Mouse (Mus musculus) retina, postnatal 1 day (tissue): ENCODE results near the gene Bicc1.
"Not testable (repeated sequence)": the region's sequence is repeated elsewhere in the genome, so short reads cannot be mapped to it uniquely, and the experiment has no call there.

Source experiments
- DNase-seq: peaks from one replicate; pipeline ENCODE4 v3.0.0-alpha.2; 2012

Gene Bicc1

DNA sequence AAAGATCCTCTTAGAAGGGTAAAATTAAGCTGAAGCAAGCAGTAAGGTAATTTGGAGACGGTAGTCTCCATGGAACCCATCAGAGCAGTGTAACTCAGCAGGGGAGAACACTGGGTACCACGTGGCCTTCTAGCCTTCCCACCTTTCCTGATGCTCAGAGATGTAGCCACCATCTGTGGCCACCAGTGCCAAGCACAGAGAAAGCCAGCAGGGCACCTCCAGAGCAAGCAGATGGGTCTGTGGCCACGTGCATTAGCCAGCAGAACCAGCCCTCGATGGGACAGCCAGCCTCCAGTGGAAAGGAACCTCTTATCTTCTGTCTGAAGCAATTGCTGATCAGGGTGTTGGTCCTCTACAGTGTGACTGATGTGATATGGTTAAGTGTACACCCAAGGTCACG lies 172.1 kb downstream of the Bicc1 start:
- DNase-seq = no peak

DNA sequence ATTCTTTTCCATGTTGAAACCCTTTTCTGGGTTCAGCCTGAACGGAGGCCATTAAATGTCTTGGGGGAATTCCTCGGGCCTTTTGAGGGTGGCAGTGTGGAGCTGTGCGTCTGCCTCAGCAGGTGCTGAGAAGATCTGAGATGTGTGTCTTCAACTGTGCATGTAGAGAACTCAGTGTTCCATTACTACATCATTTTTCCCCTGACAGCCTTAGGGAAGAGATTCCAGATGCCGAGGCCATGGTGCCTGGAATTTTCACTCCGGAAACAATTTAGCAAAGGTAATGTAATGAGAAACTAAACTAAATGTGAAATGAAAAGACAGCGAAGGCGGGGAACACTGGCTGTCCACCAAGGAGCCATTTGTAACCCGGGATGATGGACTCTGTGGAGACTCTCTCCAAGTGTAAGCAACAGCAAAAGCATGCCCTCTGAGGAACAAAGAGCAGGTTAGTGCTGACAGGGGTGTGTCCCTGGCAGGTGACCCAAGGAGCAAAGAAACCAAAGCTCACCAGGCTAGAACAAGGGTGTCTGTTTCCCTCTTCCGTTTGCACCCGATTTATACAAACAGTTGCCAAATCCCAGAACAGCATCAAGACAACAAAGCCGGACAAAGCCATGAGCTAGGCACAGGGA lies 176.3 kb downstream of the Bicc1 start:
- DNase-seq = no peak

DNA sequence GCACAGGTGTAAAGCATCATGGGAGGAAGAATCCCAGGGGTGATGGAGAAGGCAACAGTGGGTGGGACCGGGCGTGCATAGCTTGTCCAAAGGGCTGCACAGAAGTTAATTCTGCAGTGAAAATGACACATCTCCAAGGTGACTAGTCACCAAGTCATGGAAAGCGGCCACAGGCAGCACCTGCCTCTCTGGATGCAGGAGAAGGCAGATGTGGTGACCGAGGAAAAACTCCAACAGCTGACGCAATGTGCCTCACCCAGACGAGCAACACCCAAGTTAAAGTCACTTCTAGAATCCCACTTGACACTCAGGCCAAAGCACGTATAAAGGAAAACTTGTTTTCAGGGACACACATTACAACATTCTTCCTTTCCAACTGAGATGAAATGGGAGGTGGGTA lies 177.3 kb downstream of the Bicc1 start:
- DNase-seq = no peak

DNA sequence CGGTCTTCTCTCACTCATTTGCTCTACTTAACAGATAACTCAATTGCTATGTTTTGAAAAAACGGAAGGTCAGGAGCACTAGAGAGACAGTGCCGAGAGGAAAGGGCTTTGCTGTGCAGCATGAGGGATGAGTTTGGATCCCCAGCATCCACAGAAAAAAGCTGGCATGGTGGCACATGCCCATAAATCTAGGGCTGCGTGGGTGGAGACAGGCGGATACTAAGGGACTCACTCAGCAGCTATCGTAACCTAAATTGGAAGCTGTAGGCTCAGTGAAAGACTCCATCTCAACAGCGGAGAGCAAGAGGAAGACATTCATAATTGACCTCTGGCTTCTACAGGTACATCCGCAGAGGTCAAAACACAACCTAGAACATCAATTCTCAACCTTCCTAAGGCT lies 179.8 kb downstream of the Bicc1 start:
- DNase-seq = no peak

DNA sequence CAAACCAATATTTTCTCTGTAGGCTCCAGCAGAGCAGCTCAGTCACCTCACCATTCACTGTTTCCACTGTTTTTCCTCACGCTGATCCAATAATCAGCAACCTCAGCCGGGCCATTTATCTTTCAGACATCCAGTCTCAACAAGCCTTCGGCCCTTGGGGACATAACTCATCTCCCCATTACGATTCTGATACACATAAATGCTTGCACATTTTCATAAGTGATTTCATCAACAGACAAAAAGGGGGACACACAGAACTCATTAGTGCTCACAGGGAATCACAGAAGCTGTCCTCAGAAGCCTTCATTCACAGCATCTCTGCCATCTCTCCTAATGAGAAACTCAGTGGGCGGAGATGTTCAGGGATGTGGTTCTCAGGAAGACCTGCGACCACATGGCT lies 182.4 kb downstream of the Bicc1 start:
- no peak for DNase-seq

DNA sequence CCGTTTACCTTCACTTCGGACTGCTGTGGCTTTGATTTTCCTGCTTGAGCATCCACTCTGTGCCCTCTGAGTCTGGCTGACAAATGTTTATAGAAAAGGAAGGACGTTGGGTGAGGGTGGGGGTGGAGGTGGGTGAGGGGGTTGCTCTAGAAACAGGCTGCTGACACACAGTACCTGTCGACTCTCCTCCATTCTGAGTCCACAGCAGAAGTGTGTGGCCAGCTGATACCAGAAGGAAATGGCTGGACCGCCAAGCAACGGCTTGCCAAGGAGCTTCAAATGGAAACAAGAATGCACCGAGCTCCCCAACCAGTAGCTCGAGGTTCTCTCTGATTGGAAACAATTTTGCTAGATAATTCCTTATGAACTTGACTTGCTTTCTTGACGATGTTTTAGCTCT lies 182.9 kb downstream of the Bicc1 start:
- no peak for DNase-seq

DNA sequence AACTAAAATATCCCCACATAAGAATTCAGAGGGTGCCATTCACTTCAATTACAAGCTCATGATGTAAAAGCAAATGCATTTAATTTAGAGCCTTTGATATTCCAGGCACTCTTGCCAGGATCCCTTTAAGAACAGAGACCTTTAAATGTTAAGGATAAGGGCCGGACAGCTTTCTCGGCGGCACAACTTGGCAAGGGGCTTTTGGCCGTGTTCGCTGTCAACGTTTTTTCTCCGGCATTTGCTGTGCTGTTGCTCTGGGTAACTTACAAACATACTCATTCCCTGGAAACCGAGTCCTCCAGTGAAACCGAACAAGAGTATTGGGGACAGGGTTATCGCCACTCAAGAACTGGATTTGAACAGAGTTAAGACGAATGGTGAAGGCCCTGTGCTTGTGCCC lies 188.3 kb downstream of the Bicc1 start:
- no peak for DNase-seq

DNA sequence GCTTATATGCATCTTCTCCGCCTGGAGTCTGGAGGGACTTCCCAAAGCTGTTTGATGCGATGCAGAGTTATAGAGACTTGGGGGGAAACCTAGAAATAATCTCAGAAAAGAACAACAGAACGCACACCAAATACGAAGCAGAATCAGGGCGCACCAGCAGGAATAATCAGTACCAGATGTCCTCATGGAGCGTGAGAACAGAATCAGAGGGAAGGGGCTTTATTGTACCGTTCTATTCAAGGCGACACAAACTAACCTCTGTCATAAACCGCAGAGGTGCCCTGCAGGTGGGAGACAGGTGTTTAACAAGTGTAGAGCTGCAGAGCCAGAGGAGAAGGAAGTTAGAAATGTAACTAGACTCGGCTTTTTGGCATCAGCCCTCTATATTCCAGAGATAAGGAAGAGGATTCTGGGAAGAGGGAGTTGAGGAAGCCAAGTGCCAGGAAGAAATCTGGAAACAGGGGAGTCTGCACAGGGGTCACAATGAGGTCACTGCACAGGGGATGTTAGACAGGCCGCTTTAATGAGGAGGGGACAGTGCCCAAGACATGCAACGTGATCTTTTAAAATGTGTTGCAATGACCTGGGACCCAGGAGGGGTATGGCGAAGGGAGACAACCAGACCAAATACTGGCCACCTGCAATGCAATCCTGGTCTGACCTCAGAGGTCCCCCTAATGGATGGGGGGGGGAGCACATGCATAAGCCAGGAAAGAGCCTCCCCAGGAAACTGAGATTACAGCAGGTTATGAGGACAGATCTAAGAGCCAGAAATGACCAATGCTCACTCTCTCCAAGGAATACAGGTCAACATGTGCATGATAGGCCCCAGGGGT lies 190.4 kb downstream of the Bicc1 start:
- DNase-seq = no peak

DNA sequence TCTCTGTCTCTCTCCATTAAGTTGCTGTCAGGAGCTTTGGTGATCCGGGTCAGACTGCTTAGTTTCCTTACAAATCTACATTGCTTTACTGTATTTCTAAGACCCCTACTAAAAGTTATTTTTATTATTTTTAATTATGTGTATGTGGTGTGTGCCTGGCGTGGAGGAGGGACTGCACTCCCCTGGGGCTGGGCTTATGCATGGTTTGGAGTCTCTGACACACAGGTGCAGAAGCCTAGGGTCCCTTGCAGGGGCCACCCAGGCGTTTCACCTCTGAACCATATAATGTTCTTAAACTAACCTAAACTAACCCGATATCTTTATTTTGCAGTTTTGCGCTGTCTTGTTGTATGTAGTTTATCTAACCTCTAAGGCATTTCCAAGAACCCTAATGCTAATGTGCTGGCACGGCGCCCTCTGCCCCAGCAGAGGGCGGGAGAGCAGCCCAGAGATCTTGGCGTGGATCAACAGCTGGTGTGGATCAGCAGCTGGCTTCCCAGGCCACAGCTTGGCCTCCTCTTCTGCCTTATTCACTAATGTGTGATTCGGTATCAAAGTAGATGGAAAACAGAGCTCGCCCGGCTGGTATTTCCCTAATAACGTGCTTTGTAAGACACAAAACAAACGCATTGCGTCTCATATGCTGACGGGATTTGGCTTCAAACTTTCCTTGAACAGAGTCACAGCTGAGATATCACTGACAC lies 192.7 kb downstream of the Bicc1 start:
- DNase-seq = no peak

DNA sequence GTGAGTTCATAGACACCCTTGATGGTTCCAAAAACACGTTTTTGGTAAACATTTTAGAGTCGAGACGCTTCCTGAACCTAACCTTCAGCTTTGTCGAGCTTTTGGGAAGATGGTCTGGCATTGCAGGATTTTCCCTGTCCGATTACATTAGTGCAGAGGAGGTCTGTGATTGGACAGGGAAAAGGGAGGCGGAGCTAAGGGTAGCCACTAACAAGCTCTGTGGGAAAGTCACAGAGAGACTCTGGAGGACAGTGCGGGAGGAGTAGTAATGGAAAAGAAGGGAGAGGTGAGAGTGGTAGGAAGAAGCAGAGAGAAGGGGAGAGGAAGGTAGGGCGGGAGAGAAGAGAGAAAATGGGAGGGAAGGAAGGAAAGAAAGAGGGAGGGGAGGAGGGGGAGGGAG lies 194.8 kb downstream of the Bicc1 start:
- DNase-seq = peak; percentile 46

DNA sequence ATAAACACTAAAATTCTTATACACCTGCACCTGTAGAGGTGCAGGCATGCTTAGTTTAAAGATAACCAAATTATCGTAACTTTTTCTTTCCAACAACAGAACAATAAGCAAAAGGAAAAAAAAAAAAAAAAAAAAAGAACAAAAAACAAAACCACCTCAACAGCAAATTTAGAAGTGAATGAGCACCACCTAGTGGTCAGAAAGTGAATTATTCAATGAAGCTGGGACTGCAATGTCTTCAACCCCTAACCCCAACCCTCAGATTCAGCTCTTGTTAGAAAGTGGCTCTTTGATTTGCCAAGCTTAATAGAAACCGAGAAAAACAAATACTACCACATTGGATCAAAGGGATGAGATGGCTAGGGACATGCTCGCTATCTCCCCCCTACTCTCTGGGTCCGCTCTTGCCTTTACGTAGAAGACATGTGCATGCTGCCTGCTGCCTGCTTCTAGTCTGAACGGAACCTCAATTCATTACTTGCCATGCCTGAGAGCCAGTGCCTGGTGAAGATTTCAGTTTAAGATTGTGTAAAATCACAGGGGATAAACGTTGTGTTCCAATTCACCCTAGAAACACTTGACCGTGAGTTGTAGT lies 195.8 kb downstream of the Bicc1 start:
- DNase-seq = peak; percentile 83

DNA sequence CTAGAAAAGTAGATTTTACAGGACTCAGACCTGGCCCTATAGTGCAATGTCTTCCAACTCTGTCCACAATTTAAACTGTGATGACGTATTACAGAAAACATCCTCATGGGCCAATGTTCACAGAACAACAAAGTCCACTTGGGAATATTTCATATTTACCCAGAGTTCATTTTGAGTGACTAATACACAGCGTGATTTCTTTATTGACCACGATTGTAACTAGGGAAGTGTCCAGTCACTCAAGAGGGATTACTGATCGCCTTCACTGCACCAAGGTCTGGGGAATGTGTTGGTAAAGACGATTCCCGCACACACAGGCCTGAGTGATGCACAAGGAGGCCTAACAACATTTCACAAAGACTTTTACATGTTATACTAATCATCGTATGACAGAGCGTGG lies 197.9 kb downstream of the Bicc1 start:
- DNase-seq = no peak

DNA sequence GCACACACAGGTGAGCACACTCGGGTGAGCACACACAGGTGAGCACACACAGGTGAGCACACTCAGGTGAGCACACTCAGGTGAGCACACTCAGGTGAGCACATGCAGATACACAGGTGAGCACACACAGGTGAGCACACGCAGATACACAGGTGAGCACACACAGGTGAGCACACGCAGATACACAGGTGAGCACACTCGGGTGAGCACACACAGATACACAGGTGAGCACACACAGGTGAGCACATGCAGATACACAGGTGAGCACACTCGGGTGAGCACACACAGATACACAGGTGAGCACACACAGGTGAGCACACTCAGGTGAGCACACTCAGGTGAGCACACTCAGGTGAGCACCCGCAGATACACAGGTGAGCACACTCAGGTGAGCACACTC lies 199.1 kb downstream of the Bicc1 start:
- not testable (repeated sequence) for DNase-seq

DNA sequence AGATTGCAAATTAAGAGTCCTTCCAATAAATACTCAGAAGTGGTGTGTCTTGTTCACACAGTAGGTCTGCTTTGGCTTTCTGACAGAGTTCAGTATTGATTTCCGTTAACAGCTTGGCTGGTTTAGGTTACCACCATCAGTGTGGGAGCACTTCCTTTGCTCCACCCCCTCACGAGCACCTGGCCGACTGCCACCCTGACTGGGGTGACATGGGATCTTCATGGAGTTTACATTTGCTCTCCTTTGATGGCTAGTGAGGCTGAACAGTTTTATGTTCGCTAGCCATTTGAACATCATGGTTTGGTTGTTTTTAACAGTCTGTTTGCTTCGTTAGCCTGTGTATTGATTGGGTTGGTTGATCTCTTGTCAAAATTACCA lies 206.7 kb downstream of the Bicc1 start:
- no peak for DNase-seq

DNA sequence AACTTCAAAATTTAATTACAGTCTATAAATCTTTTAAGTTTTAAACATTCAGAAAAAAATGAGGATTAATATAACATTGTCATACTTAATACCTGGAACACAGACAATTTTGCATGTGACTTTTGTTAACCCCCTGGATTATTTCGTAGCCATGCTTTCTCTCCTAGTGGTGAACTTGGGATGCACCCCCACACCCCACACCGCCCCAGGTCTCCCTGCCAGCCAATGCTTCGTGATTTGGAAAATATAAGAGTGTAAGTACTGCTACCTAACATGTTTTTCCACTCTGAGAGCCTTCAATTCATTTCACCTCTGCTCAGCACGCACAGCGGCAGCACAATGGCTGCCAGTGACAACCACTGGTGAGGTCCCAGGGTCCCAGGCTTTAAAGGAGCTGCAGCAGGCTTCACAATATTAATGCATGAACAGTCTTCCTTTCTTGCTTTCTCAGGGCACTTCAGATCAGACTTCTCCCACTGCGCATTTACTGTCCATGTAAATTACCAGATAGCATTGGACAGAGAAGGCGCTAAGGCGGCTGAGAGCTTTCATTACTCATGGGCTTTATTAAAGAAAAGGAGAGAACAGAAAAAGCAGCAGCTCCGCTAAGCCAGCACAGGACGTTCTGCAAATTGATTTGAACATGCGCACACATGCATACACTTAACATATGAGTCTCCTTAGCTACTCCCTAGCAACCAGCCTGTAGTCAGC lies 207.3 kb downstream of the Bicc1 start:
- DNase-seq = peak; percentile 73

DNA sequence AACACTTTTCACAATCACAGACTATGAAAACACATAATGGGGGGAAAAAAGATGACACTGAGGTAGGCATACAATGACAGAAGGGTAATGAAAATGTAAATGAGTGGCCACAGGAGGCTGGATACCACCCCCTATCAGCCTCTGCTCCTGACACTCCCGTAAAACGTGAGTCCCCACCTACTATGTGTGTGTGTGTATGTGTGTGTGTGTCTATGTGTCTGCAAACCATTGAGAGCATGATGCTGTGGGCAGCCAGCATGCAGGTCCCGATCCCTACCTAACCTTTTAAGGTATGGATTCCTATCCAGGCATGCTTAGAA lies 209.4 kb downstream of the Bicc1 start:
- no peak for DNase-seq

DNA sequence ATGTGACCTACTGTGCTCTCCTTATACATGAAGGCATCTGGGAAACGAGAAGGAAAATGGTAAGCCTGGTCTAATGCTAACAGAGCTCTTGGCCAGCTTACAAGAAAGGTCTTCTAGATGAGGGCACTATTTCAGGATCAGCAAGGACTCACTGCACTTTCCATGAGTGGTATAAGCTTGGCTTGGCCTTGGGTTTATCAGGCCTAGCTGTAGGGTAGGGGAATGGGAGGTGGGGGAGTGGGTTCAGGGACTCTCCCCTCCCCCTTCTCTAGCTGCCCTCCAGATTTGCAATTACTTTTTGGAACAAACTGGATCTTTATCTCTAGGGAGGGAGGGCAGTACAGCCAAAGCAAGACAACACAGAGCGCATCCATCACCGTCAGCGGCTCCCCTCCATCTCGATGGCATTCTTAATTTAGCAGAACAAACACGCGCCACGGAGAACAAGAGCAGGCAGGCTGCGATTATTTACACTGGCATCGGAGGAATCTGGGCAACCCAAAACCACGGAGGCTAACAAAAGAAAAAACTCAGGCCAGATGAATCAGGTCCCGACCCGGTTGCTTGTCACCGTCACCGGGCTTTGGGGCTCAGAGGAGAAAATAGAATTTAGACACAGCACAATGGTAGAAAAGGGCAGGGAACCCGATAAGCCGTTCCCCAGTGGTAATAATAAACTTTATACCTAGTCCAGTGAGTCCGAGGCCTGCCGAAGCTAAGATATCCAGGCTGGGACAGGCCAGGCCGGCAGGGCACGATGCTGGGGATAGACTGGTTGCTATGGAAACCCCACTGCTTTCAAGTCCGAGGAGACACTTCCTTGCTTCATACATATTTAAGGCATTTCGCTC lies 210.0 kb downstream of the Bicc1 start:
- DNase-seq = peak; percentile 56

DNA sequence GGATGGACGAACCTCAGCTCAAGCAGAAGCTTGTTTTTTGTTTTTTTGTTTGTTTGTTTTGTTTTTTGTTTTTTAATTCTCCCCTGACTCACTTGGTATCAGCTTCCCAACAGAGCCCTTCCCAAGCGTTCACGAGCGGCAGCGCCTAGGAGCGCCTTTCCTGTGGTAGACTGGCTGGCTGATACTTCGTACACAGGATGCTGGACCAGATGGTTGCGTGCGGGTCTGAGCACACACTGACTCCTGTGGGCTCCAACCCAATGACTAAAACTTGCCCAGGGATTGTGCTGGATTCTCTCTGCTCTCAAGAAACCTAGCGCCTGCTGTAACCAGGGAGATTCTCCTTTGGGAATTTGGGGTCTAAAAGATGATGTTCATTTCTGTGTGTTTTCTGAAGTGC lies 211.2 kb downstream of the Bicc1 start:
- no peak for DNase-seq

DNA sequence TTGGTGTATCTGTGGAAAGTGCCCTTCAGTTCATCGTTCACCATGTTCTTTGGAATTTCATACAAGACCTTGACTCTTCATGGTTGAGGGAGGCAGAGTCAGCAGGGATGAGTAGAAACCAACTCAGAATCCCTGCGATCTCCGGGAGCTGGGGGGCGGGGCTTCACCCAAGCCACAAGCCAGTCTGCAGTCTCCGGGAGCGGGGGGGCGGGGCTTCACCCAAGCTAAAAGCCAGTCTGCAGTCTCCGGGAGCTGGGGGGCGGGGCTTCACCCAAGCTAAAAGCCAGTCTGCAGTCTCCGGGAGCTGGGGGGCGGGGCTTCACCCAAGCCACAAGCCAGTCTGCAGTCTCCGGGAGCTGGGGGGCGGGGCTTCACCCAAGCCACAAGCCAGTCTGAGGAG lies 213.4 kb downstream of the Bicc1 start:
- not testable (repeated sequence) for DNase-seq

DNA sequence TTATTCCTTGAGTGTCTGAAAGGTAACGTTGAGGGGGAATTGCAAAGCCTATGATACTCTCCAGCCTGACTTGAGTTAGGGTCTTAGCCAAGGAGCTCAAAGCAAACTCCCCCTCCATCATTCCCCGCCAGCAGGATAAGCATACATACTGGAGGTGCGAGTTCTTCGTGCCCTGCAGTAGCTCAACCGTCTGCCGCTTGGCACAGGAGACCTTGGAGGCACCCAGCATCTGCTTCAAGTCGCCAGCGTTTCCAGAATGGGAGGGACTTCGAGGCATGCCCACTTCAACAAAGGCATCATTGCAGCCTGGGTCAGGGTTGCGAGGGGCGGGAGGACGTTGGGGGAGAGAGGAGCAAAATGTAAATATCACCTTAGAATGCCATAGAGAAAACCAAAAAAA lies 214.4 kb downstream of the Bicc1 start:
- no peak for DNase-seq

DNA sequence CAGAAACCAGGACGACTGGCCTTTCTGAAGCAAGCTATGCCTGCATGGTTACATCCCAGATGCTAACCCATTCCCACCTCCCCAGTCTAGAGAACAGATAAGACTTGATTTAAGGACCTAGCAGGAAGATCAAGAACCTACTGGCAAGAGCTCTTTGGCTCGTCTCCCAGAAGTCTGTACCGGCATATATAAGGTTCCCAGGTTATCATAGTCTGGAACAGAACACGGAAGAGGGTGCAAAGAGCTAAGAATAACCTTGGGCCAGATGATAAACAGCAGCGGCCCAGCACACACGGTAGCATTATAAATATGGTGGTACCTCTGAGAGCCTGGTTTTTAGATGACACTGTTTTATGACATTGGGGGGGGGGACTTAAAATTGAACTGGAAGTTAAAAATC lies 217.9 kb downstream of the Bicc1 start:
- no peak for DNase-seq

DNA sequence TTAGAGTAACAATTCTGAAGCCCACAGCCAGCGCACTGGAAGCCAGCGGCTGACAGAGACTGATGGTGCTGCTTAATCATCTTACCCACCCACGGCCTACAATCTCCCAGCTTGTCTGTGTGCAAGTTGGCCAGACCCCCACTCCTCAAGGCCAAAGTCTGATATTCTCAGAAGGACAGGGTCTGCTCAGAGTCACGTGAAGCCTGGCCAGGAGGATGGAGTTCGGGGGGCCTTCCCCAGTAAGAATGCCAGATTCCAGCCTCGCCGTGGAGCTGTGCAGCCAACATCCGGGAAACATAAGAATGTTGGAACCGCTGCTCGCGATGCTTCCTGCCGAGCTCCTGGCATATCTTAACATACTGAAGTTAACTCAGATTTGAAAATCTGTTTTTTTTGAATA lies 219.7 kb downstream of the Bicc1 start:
- no peak for DNase-seq
